Mouse (Mus musculus) E14TG2a.4 (cell line): ENCODE measurements at regions not wholly inside any gene's neighbourhood (a gene's known extent, or its start where the extent isn't known, plus 50 kb on each side); places are given as distances from the start of the nearest gene placed in this dataset.

Experiments
- H3K27me3 ChIP-seq: 2 replicates; pipeline ENCODE4 v1.6.1; 2014; ENCODE audit warnings: low read length, control low read depth; ENCODE audit not compliant: insufficient read depth
- H3K36me3 ChIP-seq: 2 replicates; pipeline ENCODE4 v1.6.1; 2014; ENCODE audit warnings: low read length, control low read depth; ENCODE audit not compliant: insufficient read depth
- H3K4me1 ChIP-seq: replicated peaks from 2 replicates; pipeline ENCODE4 v1.6.1; 2014; ENCODE audit warnings: low read depth, low read length, control low read depth
- H3K4me3 ChIP-seq: replicated peaks from 2 replicates; pipeline ENCODE4 v1.5.1; 2014; ENCODE audit warnings: mild to moderate bottlenecking, low read length
- H3K9me3 ChIP-seq: 2 replicates; pipeline ENCODE4 v1.6.1; 2014; ENCODE audit warnings: low read length, control low read depth
- CTCF ChIP-seq: conservative IDR thresholded peaks from 2 replicates; pipeline ENCODE4 v1.5.1; 2014; ENCODE audit warnings: low read length
- NANOG ChIP-seq: IDR thresholded peaks from 2 replicates; pipeline ENCODE4 v1.6.1; 2014; ENCODE audit warnings: borderline replicate concordance, low read length, mixed read lengths
- POU5F1 ChIP-seq: IDR thresholded peaks from 2 replicates; pipeline ENCODE4 v1.6.1; 2014; ENCODE audit warnings: low read length, borderline replicate concordance

GRCm38 (mm10) chr6:148543047-148543446 lies 98.9 kb upstream of the Tmtc1 start:
- TF ChIP-seq NANOG (no peak), POU5F1 (no peak), CTCF (no peak)
- H3K9me3 ChIP-seq: no peaks in the 10 kb centered on the region
- H3K4me3 ChIP-seq: no peak overlapping the region
- H3K27me3 ChIP-seq: no peaks in the 10 kb centered on the region
- H3K36me3 ChIP-seq: no peaks in the 10 kb centered on the region
- no peaks in the 10 kb centered on the region for H3K4me1 ChIP-seq

GRCm38 (mm10) chr6:148541981-148542380 lies 97.8 kb upstream of the Tmtc1 start:
- no peak overlapping the region for H3K4me3 ChIP-seq
- TF ChIP-seq CTCF: no peak
- TF ChIP-seq NANOG: no peak
- no peak for TF ChIP-seq POU5F1

GRCm38 (mm10) chr6:148539207-148539960 lies 95.2 kb upstream of the Tmtc1 start:
- Histone ChIP-seq H3K4me1 (no peaks in the 10 kb centered on the region), H3K36me3 (no peaks in the 10 kb centered on the region)

More at GRCm38 (mm10) chr6:148541981-148542380, 97.8 kb upstream of the Tmtc1 start:
- Histone ChIP-seq H3K4me1 (no peaks in the 10 kb centered on the region), H3K27me3 (no peaks in the 10 kb centered on the region), H3K36me3 (no peaks in the 10 kb centered on the region), H3K9me3 (no peaks in the 10 kb centered on the region)

GRCm38 (mm10) chr6:148534364-148534763 lies 90.2 kb upstream of the Tmtc1 start:
- Histone ChIP-seq H3K4me1 (peaks cover 14% of the 10 kb centered on the region), H3K4me3 (no peak overlapping the region), H3K9me3 (no peaks in the 10 kb centered on the region), H3K27me3 (no peaks in the 10 kb centered on the region), H3K36me3 (no peaks in the 10 kb centered on the region)
- no peak for TF ChIP-seq NANOG
- TF ChIP-seq POU5F1: no peak
- no peak for TF ChIP-seq CTCF

More at GRCm38 (mm10) chr6:148539207-148539960, 95.2 kb upstream of the Tmtc1 start:
- Histone ChIP-seq H3K4me3 (no peak overlapping the region), H3K9me3 (no peaks in the 10 kb centered on the region), H3K27me3 (no peaks in the 10 kb centered on the region)
- TF ChIP-seq CTCF: no peak
- no peak for TF ChIP-seq POU5F1
- no peak for TF ChIP-seq NANOG

GRCm38 (mm10) chr6:148531068-148531467 lies 86.9 kb upstream of the Tmtc1 start:
- H3K9me3 ChIP-seq: no peaks in the 10 kb centered on the region
- peaks cover 14% of the 10 kb centered on the region for H3K4me1 ChIP-seq
- no peak overlapping the region for H3K4me3 ChIP-seq
- TF ChIP-seq POU5F1 (no peak), CTCF (no peak), NANOG (no peak)
- H3K36me3 ChIP-seq: no peaks in the 10 kb centered on the region
- H3K27me3 ChIP-seq: no peaks in the 10 kb centered on the region

GRCm38 (mm10) chr6:148528611-148529010 lies 84.4 kb upstream of the Tmtc1 start:
- H3K36me3 ChIP-seq: no peaks in the 10 kb centered on the region
- H3K4me3 ChIP-seq: no peak overlapping the region
- H3K9me3 ChIP-seq: no peaks in the 10 kb centered on the region
- no peaks in the 10 kb centered on the region for H3K27me3 ChIP-seq
- TF ChIP-seq CTCF: no peak
- no peak for TF ChIP-seq POU5F1
- no peak for TF ChIP-seq NANOG
- peaks cover 14% of the 10 kb centered on the region for H3K4me1 ChIP-seq

GRCm38 (mm10) chr6:148522893-148523292 lies 78.7 kb upstream of the Tmtc1 start:
- H3K36me3 ChIP-seq: no peaks in the 10 kb centered on the region
- H3K4me3 ChIP-seq: no peak overlapping the region
- no peaks in the 10 kb centered on the region for H3K9me3 ChIP-seq
- TF ChIP-seq CTCF: no peak
- no peak for TF ChIP-seq POU5F1
- no peak for TF ChIP-seq NANOG
- no peaks in the 10 kb centered on the region for H3K27me3 ChIP-seq
- H3K4me1 ChIP-seq: no peaks in the 10 kb centered on the region

GRCm38 (mm10) chr6:148517536-148518245 lies 73.5 kb upstream of the Tmtc1 start:
- H3K4me1 ChIP-seq: no peaks in the 10 kb centered on the region
- H3K36me3 ChIP-seq: no peaks in the 10 kb centered on the region
- no peaks in the 10 kb centered on the region for H3K9me3 ChIP-seq
- H3K27me3 ChIP-seq: no peaks in the 10 kb centered on the region
- no peak for TF ChIP-seq CTCF
- no peak for TF ChIP-seq POU5F1
- no peak for TF ChIP-seq NANOG
- H3K4me3 ChIP-seq: no peak overlapping the region
